Mouse (Mus musculus) ovary, adult 18-20 months (tissue): ENCODE measurements around the gene Ikzf1.
A peak's percentile ranks its signal among the peaks of the same experiment; 100 is the strongest.

ENCODE experiments used
- DNase-seq: peaks from one replicate; pipeline ENCODE4 v3.0.0; 2022; ENCODE audit warnings: low spot score, mixed read lengths

Gene Ikzf1

DNA sequence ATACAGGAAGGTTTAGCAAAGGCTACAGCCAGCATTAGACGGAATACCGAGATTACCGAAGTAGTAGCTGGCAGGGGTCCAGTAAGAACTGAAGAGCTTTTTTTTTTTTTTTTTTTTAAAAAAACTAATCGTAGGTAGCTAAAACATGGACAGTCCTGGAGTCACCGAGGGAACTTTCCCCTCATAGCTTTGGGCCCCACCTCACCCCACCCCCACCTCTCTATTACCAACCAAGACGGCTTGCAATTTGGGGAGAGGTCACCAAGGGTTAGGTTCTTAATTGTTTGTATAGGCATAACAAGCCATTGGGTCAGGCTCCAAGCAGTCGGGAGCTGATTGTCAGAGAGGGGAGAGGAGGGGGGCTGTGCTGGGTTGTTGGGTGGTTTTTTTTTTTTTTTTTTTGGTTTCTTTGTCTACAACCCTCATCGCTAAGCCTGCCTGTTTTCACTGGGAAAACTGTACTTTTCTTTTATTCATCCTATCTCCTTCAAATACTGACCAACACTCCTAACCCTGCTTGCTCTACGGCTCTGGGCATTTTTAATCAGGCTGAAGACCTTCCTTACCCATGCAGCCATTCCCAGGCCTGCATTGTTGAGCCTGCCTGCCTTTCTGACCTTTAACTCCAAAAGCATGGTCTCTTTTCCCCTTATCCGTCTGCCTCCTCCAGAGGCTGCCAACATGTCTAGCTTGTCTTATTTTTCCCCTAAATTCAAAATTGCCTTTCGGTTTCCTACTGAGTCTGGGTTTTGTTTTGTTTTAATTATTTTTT is 124.8 kb downstream of the Ikzf1 start:
- DNase-seq: no peak

DNA sequence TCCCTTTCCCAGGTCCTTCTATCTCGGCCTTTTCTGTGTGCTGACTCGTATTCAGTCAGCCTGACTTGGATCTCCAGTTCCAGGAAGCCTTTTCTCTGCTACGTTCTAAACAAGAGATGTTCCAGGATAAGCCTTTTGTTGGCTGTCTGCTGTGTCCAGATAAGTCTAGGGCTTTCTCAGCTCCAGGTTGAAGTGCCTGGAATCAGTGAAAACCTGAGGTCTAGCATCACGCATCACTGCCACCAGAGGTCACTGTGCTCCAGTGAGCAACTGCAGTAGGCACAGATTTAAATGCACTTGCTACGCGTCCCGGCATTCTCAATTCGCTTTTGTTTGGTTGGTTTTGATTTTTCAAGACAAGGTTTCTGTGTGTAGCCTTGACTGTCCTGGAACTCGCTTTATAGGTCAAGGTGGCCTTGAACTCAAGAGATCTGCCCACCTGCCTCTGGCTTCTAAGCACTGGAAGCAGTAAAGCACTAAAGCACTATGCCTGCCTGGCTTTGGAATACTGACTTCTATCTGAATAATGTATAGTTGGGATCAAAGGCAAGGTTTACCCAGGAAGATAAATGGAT is 127.2 kb downstream of the Ikzf1 start:
- DNase-seq: no peak

- DNase-seq: no peak
Observed at GRCm38 (mm10) chr11:11815737-11816136, 130.9 kb downstream of the Ikzf1 start.

- DNase-seq: no peak
Observed at GRCm38 (mm10) chr11:11818797-11819196, 134.0 kb downstream of the Ikzf1 start.

- no peak for DNase-seq
Observed at GRCm38 (mm10) chr11:11819206-11819605, 134.4 kb downstream of the Ikzf1 start.

DNA sequence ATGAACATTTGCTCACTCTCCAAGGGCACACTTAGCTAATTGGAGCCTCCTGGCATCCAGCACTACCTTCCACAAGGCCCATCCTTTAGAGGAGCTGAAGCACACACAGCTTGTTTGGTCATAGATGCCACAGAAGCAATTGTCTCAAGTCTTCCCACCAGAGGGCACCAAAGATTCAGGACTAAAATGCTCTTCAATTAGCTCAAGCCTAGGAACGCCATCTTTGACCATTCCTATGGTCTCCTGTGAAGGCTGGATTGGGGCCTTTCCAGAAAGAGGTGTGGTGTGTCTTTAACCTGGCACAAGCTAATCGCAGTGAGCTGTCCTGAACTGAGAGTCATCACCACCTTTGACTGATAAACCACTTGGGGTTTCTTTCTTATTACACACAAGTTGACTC is 135.4 kb downstream of the Ikzf1 start:
- peak; percentile 58 for DNase-seq

DNA sequence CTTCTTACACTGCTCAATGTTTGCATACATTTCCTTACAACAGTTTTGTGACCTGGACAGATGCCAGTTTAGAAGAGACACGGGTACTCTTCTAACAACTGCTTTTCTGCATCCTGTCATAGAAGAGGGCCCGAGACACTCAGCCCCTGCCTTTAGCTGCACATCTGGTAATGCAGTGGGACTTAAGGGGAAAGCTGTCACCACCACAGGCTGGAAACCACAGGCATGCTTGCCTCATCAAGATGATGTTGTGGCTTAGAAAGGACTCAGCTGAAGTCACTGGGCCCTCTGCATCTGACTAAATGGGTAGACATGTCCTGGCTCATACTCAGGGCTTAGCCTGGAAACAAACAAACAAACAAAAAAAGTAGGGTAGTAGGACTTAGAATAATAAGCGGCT is 135.9 kb downstream of the Ikzf1 start:
- no peak for DNase-seq

GRCm38 (mm10) chr11:11821387-11821975 is 136.7 kb downstream of the Ikzf1 start:
- DNase-seq: no peak
